Mouse (Mus musculus): ENCODE measurements around the gene Hk1. TPM values are rescaled to one million over a fixed set of nuclear protein-coding genes. Genes with fewer than 3 reads are reported as not detected.

Hk1 gene
- 10 to 100 TPM; 86.3 to 98.2 TPM for total RNA-seq (2023)

DNA sequence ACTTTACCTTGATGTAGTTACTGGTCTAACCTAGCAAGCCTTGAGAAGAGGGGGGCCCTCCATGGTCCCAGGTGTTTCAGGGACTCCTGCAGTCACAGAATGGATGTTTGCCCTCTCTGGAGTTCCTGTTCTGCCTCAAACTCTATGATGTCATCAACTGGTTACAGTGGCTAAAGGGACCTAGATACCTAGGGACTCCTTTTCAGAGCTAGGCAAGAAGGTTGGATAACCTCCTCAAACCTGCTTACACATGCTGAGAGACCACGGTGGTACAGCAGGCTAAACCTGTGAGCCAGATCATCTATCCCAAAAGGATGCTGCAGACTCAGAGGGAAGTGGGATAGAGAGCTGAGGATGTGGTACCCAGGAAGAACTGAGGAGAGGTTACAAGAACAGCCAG, at the start of gene Hk1:
Hk1 (minus strand) TSS at position 101 of the 400 bp plus-strand sequence.

DNA sequence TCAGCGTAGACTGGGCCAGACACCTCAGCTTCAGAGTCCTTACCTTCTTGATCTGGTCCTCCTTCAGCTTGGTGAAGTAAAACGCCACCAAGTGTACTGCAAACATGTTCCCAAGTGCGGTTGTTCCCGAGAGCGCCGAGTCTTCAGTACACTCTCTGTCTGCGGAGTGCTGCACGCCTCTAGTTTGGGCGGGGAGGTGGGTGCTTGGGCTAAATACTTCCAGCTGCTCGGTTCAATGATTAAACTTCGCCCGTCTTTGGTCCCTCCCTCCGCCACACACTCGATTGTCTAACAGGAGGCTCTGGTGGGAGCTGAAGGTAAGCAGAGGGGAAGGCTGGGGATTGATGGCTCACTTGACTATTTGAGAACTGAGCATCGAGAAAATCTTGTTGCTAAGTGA, 42.5 kb upstream of the Hk1 start, which contains the start of gene Hkdc1:
Hkdc1 (minus strand) TSS at position 237 of the 400 bp plus-strand sequence.

DNA sequence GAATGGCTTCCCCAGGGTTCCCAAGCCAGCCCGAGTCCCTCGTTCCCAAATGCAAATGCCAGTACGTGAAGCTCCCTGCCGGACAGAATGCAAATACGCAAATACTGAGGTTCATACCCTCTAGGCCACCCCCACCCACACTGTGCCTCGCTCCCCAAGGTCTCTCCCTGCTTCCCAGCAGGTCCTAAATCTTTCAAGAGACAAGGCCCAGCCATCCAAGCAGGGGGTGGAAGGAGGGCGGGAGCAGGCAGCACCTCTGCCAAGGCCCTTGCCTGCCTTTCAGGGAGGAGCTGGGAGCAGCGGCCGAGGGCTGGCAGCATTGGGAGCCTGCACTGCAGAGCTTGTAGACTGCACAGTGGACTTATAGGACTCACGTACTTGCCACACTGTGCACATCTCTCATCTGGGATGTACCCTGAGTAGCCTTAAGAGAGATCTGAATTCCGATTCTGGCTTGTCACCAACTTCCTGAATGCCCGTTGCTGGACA, 127.7 kb downstream of the Hk1 start, which contains the start of gene Tacr2:
Tacr2 (plus strand) TSS at position 439 of the 489 bp plus-strand sequence.

DNA sequence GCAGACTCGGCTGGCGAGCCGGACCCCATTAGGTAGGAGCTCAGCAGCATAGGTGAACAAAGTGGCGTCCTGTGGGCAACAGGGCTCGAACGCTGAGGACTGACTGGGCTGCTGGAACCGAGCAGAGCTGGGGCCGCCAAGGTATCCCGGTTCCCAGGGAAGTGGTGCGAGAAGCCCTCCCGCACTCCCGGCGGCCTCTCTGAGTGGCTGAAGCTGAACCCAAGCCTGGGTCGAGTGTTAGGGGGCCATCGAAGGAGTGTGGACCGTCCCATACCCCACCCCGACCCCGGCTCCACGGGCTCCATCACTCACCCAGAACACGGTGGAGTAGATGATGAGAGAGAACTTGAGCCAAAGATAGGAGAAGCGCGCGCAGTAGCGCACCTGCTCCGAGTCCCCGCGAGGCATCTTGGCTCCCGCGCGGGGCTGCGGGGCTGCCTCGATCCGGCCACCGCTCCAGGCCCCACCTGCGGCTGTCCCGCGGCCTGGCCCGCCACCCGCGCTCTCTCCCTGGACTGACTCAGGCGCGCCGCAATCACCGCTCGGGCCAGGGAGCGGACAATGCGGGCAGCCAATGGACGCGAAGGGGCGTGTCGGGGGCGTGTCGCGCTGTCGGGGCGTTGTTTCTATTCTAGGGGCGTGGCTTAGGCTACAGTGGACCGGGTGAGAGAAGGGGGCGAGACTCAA, 148.9 kb downstream of the Hk1 start, which contains the start of gene Tspan15:
Tspan15 (minus strand) TSS at position 544 of the 687 bp plus-strand sequence.

Other genes starting within 250 kb of the Hk1 start
- gene Neurog3, start 246.8 kb downstream of the Hk1 start, total RNA-seq (2023): not detected
- gene Fam241b, start 236.0 kb downstream of the Hk1 start, total RNA-seq (2023): 1 to 10 TPM; 3.9 to 4.7 TPM
- 10 to 100 TPM in 1 of 2 experiments, 1 to 10 TPM in 1; 7.3 to 14.1 TPM for gene Tspan15, start 148.7 kb downstream of the Hk1 start, total RNA-seq (2023)
- gene Tacr2, start 127.5 kb downstream of the Hk1 start, total RNA-seq (2023): not detected
- gene Hkdc1, start 42.6 kb upstream of the Hk1 start, total RNA-seq (2023): not detected
- gene 4930507D05Rik, start 69.6 kb upstream of the Hk1 start, total RNA-seq (2023): under 1 TPM in 1 of 2 experiments, not detected in 1; 0.26 TPM
- 10 to 100 TPM; 10.5 to 13.2 TPM for gene Supv3l1, start 69.8 kb upstream of the Hk1 start, total RNA-seq (2023)
- gene Vps26a, start 106.9 kb upstream of the Hk1 start, total RNA-seq (2023): 10 to 100 TPM; 46.3 to 55.1 TPM
- 1,000 to 10,000 TPM; 1,084 to 1,105 TPM for gene Srgn, start 147.5 kb upstream of the Hk1 start, total RNA-seq (2023)
- 10 to 100 TPM; 20.7 to 21.6 TPM for gene Kif1bp, start 198.5 kb upstream of the Hk1 start, total RNA-seq (2023)
- 10 to 100 TPM; 40.7 to 41.9 TPM for gene Ddx21, start 222.4 kb upstream of the Hk1 start, total RNA-seq (2023)

All from neutrophil, adult 59 days (primary cell).